Comparison of ENCODE assay signal across 8 mouse cellular contexts in the genomic region with DNA sequence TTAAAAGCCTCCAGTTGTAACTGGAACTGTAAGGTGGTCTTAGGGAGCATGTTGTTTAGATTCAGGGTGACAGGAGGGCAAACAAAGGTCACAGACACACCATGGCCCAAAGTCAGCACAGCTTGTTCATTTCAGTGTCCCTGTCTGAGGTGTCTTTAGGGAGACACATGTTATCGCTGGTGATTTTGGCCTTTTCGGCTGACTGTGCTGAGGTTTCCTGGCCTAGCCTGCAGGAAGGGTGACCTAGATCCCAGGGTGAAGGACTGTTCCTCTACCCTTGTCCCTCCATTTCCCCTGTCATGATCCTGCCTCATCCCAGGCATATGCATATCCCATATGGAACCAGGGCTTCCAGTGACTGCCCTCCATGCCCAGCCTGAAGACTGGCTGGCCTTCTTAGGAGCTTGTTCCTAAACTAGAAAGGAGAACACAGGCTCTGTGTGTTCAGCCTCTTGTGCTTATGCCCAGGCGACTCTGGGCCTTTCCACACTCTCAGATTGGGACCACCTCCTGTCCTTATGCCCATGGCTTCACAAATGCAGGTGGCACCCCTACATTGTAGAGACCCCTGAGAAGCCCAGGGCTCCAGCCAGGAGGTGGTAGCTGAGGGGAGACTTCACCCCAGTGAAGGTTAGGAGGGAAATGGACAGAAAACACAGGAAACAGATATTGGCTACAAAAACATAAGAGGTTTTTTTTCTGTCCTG.
DNase-seq lines count a peak whose midpoint lies in the region; ATAC-seq lines count a peak whose summit lies in the region.

No protein-coding gene starts in this region.

- H3K4me3 ChIP-seq in heart, embryonic 13.5 days, result no peak overlapping the region
- H3K4me3 ChIP-seq in midbrain, embryonic 10.5 days, result no peak overlapping the region

- no peak for ATAC-seq in heart, embryonic 13.5 days (ENCODE audit: extremely low read depth, insufficient number of reproducible peaks, low FRiP score, low TSS enrichment)

- no peak overlapping the region for H3K4me2 ChIP-seq in heart, embryonic 13.5 days

- H3K9me3 ChIP-seq in heart, embryonic 13.5 days, result no peaks in the 10 kb centered on the region
- no peaks in the 10 kb centered on the region for H3K9me3 ChIP-seq in midbrain, embryonic 10.5 days (replicated peaks)

- 75% methylated on average over 3 of the region's 3 CpGs for WGBS in heart, embryonic 13.5 days
- 81% methylated on average over 3 of the region's 3 CpGs for WGBS in midbrain, embryonic 10.5 days

- H3K27me3 ChIP-seq in heart, embryonic 13.5 days (replicated peaks), result no peaks in the 10 kb centered on the region
- H3K27me3 ChIP-seq in midbrain, embryonic 10.5 days (ENCODE audit: low read depth, poor library complexity, severe bottlenecking), result no peaks in the 10 kb centered on the region

- peaks cover 67% of the 10 kb centered on the region for H3K4me1 ChIP-seq in heart, embryonic 13.5 days
- peaks cover 65% of the 10 kb centered on the region for H3K4me1 ChIP-seq in midbrain, embryonic 10.5 days

- H3K27ac ChIP-seq in heart, embryonic 13.5 days (replicated peaks), result peak overlapping the region; percentile 80
- H3K27ac ChIP-seq in midbrain, embryonic 10.5 days (replicated peaks), result peak overlapping the region; percentile 92

- intact Hi-C loops in heart, postnatal 25 days (cut with DNase I), result loop anchor here (2.0 kb wide), 1 partner anchor 13 kb away; no protein-coding TSS in a partner anchor

- peak overlapping the region; percentile 24; the same call in 1 of the 2 replicates for H3K9ac ChIP-seq in heart, embryonic 13.5 days

- H3K36me3 ChIP-seq in heart, embryonic 13.5 days, result peaks cover 13% of the 10 kb centered on the region
- peaks cover 15% of the 10 kb centered on the region for H3K36me3 ChIP-seq in midbrain, embryonic 10.5 days

- peak; percentile 94 for DNase-seq in heart, adult 11 months
- DNase-seq in heart, postnatal 25 days (ENCODE audit: low spot score), result no peak
- peak; percentile 30 for DNase-seq in A20 (ENCODE audit: low read depth, low spot score)
- no peak for DNase-seq in midbrain, embryonic 10.5 days (ENCODE audit: low spot score)
- DNase-seq in frontal cortex, postnatal 36 days (ENCODE audit: low spot score in 2 of 2), result no peak
- no peak for DNase-seq in lung, postnatal 10 days
- no peak for DNase-seq in embryo, embryonic 10 days (ENCODE audit: low spot score)

Comparison
In these comparisons a context has a peak if more than half of its experiments do, and no peak if none do; other contexts are left out.
1. DNase-seq: peak in heart, adult 11 months (single experiment) and A20 (single experiment); none in heart, postnatal 25 days (single experiment), midbrain, embryonic 10.5 days (single experiment), frontal cortex, postnatal 36 days (0 of 2), lung, postnatal 10 days (single experiment) and embryo, embryonic 10 days (single experiment).